Mouse (Mus musculus): ENCODE data around the gene Dnaja1. TPM values are rescaled to one million over a fixed set of nuclear protein-coding genes. Genes with fewer than 3 reads are reported as not detected.
A peak's percentile ranks its signal among the peaks of the same experiment; 100 is the strongest.

Gene Dnaja1
- polyA plus RNA-seq, 1 experiment from 2014 or later, result 686 TPM

- Histone ChIP-seq H3K27ac (ENCODE audit: low read length) (no peak overlapping the region), H3K27me3 (replicated peaks; ENCODE audit: control insufficient read depth, insufficient read depth, low read length) (no peaks in the 10 kb centered on the region), H3K4me2 (ENCODE audit: low read length) (peak overlapping the region; percentile 85), H3K4me1 (replicated peaks; ENCODE audit: control insufficient read depth, insufficient read depth, low read length) (peaks cover 33% of the 10 kb centered on the region), H3K9me3 (ENCODE audit: control insufficient read depth, low read length) (no peaks in the 10 kb centered on the region), H3K36me3 (ENCODE audit: control insufficient read depth, insufficient read depth) (peaks cover 30% of the 10 kb centered on the region), H3K4me3 (replicated peaks; ENCODE audit: low read length) (peak overlapping the region; percentile 7; the same call in 1 of the 2 replicates), H3K9ac (replicated peaks; ENCODE audit: low read depth, low read length) (no peak overlapping the region)
- WGBS, result 85% methylated on average over 7 of the region's 7 CpGs
- no peak for ATAC-seq
Measured at GRCm38 (mm10) chr4:40725141-40725540, 3.2 kb downstream of the Dnaja1 start.

DNA sequence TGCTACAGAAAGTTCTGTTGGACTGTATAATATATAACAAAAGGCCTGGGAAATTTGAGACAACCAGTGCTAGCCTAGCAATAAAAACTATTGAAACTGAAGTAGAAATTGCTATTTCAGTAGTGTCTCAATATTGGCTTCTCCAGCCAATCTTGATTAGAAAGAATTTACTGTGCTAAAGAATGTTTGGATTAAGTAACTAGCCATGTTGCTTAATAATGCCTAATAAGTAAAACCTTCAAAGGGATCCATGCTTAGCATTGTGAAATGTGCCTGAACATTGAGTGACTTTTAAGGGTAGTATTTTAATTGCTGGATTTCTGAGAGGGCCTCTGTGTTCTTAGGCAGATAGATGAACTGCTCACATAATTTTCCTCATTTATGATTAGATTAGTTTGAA lies 3.6 kb downstream of the Dnaja1 start:
- no peaks in the 10 kb centered on the region for H3K9me3 ChIP-seq (ENCODE audit: control insufficient read depth, low read length)
- no peak overlapping the region for H3K4me2 ChIP-seq (ENCODE audit: low read length)
- no peak overlapping the region for H3K4me3 ChIP-seq (replicated peaks; ENCODE audit: low read length)
- no peaks in the 10 kb centered on the region for H3K27me3 ChIP-seq (replicated peaks; ENCODE audit: control insufficient read depth, insufficient read depth, low read length)
- no peak for ATAC-seq
- H3K27ac ChIP-seq (ENCODE audit: low read length), result no peak overlapping the region
- H3K4me1 ChIP-seq (replicated peaks; ENCODE audit: control insufficient read depth, insufficient read depth, low read length), result peaks cover 33% of the 10 kb centered on the region
- H3K9ac ChIP-seq (replicated peaks; ENCODE audit: low read depth, low read length), result no peak overlapping the region
- H3K36me3 ChIP-seq (ENCODE audit: control insufficient read depth, insufficient read depth), result peaks cover 32% of the 10 kb centered on the region

DNA sequence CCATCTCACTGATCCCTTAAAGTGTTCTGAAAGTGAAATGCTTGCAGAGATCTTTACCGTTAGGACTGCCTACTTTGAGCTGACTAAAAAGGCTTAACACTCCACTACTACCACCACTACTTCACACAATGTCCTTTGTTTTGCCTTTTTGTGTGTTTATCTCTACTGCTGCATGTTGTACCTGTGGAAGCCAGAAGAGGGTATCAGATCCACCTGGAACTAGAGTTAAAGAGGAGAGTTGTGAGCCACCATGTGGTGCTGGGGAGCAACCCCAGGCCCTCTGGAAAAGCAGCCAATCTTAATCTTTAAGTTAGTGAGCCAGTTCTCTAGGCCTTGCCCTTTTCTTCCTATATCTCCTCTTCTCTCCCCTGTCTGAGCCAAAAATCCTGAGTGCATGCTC lies 5.3 kb downstream of the Dnaja1 start:
- Histone ChIP-seq H3K4me1 (replicated peaks; ENCODE audit: control insufficient read depth, insufficient read depth, low read length) (peaks cover 24% of the 10 kb centered on the region), H3K4me3 (replicated peaks; ENCODE audit: low read length) (no peak overlapping the region), H3K9me3 (ENCODE audit: control insufficient read depth, low read length) (no peaks in the 10 kb centered on the region), H3K9ac (replicated peaks; ENCODE audit: low read depth, low read length) (no peak overlapping the region), H3K27me3 (replicated peaks; ENCODE audit: control insufficient read depth, insufficient read depth, low read length) (no peaks in the 10 kb centered on the region), H3K27ac (ENCODE audit: low read length) (no peak overlapping the region), H3K36me3 (ENCODE audit: control insufficient read depth, insufficient read depth) (peaks cover 41% of the 10 kb centered on the region), H3K4me2 (ENCODE audit: low read length) (no peak overlapping the region)
- ATAC-seq, result no peak
- WGBS, result 77% methylated on average over 1 of the region's 1 CpGs

- Histone ChIP-seq H3K27me3 (replicated peaks; ENCODE audit: control insufficient read depth, insufficient read depth, low read length) (no peaks in the 10 kb centered on the region), H3K9me3 (ENCODE audit: control insufficient read depth, low read length) (no peaks in the 10 kb centered on the region), H3K4me1 (replicated peaks; ENCODE audit: control insufficient read depth, insufficient read depth, low read length) (peaks cover 2% of the 10 kb centered on the region), H3K27ac (ENCODE audit: low read length) (no peak overlapping the region), H3K4me2 (ENCODE audit: low read length) (no peak overlapping the region), H3K36me3 (ENCODE audit: control insufficient read depth, insufficient read depth) (peaks cover 55% of the 10 kb centered on the region), H3K4me3 (replicated peaks; ENCODE audit: low read length) (no peak overlapping the region), H3K9ac (replicated peaks; ENCODE audit: low read depth, low read length) (no peak overlapping the region)
- no peak for ATAC-seq
Measured at GRCm38 (mm10) chr4:40731262-40731661, 9.3 kb downstream of the Dnaja1 start.

DNA sequence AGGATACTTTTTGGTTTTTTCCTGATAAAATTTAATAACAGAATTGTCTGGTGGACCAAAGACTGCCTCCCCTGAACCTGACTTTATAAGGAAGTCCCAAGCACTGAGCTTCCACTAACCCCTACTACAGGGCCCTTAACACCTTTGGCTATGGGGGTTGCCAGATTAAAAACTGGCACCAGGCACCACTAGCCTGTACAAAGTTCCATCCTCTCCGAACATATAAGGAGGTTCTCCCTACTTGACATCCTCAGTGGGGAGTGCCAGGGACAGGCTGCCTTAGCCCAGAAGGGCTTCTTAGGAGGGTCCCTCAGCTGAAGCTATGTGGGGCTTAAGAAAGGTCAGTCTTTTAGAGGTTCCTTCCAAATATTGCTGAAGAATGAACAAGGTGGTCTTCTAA lies 13.4 kb downstream of the Dnaja1 start:
- H3K9me3 ChIP-seq (ENCODE audit: control insufficient read depth, low read length), result no peaks in the 10 kb centered on the region
- WGBS, result 77% methylated on average over 1 of the region's 1 CpGs
- no peaks in the 10 kb centered on the region for H3K27me3 ChIP-seq (replicated peaks; ENCODE audit: control insufficient read depth, insufficient read depth, low read length)
- no peak overlapping the region for H3K9ac ChIP-seq (replicated peaks; ENCODE audit: low read depth, low read length)
- no peak overlapping the region for H3K27ac ChIP-seq (ENCODE audit: low read length)
- H3K4me1 ChIP-seq (replicated peaks; ENCODE audit: control insufficient read depth, insufficient read depth, low read length), result no peaks in the 10 kb centered on the region
- no peak; the same call in 1 of the 2 replicates for ATAC-seq
- no peak overlapping the region for H3K4me2 ChIP-seq (ENCODE audit: low read length)
- H3K4me3 ChIP-seq (replicated peaks; ENCODE audit: low read length), result no peak overlapping the region
- H3K36me3 ChIP-seq (ENCODE audit: control insufficient read depth, insufficient read depth), result peaks cover 50% of the 10 kb centered on the region

DNA sequence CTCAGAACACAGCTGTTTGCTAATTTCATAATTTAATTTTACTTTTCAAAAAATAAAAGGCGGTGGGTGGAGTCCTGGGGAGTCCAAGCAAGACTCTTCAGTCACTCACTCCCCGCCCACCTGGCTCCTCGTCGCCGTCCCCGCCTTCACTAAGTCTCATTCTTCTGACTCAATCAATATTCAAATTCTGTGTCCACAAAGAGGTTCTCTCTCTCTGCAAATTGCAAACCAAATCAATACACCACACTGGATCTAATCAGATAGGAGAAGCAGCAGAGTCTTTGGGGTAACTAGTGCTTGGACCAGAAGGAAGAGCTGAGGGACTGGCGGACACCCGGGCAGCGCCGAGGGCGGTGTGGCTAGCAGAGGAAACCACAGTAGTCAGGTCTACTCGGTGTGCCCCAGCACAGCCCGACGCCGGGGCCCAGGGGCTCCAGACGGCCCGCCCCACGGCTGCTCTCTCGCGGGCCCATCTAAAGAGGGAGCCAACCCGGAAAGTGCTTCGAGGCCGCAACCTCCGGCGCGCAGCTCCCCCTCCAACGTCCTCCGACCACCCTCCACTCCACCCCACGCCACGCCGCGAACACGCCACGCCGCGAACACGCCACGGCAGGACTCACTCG lies 35.3 kb downstream of the Dnaja1 start:
- peak overlapping the region; percentile 74 for H3K4me3 ChIP-seq (replicated peaks; ENCODE audit: low read length)
- ATAC-seq, result peak; percentile 81
- peak overlapping the region; percentile 37; the same call in 1 of the 2 replicates for H3K27ac ChIP-seq (ENCODE audit: low read length)
- H3K4me1 ChIP-seq (replicated peaks; ENCODE audit: control insufficient read depth, insufficient read depth, low read length), result peaks cover 6% of the 10 kb centered on the region
- H3K9me3 ChIP-seq (ENCODE audit: control insufficient read depth, low read length), result no peaks in the 10 kb centered on the region
- peak overlapping the region; percentile 84 for H3K4me2 ChIP-seq (ENCODE audit: low read length)
- peaks cover 16% of the 10 kb centered on the region for H3K36me3 ChIP-seq (ENCODE audit: control insufficient read depth, insufficient read depth)
- H3K9ac ChIP-seq (replicated peaks; ENCODE audit: low read depth, low read length), result peak overlapping the region; percentile 84
- no peaks in the 10 kb centered on the region; the same call in 1 of the 2 replicates for H3K27me3 ChIP-seq (replicated peaks; ENCODE audit: control insufficient read depth, insufficient read depth, low read length)
- WGBS, result 0% methylated on average over 37 of the region's 39 CpGs

DNA sequence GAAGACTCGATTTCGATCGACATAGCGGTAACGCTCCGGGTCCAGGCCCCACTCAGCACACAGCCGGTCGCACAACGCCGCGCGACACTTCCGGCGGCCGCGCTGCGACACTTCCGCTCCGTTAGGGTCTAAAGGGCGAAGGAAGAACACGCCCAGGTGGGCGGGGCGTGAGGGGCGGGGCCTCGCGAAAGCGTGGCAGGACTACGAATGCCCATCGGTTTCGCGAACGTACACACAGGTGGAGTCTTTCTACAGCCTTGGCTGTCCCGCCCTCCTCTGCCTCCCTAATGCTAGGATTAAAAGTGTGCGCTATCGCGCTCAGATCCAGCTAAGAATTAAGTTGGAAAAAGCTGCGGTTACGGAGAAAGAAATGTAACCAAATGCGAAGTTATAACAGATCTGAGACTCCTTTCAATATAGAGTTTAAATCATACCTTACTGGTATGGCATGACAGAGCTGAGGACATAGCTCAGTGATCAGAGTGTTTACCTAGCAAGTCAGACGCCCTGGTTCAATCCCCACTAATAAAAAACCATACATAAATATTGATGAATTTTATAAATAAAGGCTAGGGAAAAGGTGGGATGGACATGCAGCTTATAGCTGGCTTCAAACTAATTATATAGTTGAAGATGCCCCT lies 36.0 kb downstream of the Dnaja1 start, which contains the start of gene Smu1:
Gene Smu1 (minus strand): TSS at position 144 of the 641 bp plus-strand sequence.
- H3K9me3 ChIP-seq (ENCODE audit: control insufficient read depth, low read length), result no peaks in the 10 kb centered on the region
- H3K36me3 ChIP-seq (ENCODE audit: control insufficient read depth, insufficient read depth), result peaks cover 14% of the 10 kb centered on the region
- ATAC-seq, result peak; percentile 99

GRCm38 (mm10) chr4:40759876-40760275 lies 37.9 kb downstream of the Dnaja1 start:
- no peak overlapping the region for H3K4me2 ChIP-seq (ENCODE audit: low read length)
- ATAC-seq, result no peak
- no peaks in the 10 kb centered on the region for H3K9me3 ChIP-seq (ENCODE audit: control insufficient read depth, low read length)
- 60% methylated on average over 5 of the region's 5 CpGs for WGBS
- H3K27ac ChIP-seq (ENCODE audit: low read length), result no peak overlapping the region
- no peaks in the 10 kb centered on the region; the same call in 1 of the 2 replicates for H3K27me3 ChIP-seq (replicated peaks; ENCODE audit: control insufficient read depth, insufficient read depth, low read length)
- H3K4me3 ChIP-seq (replicated peaks; ENCODE audit: low read length), result no peak overlapping the region
- peaks cover 6% of the 10 kb centered on the region for H3K4me1 ChIP-seq (replicated peaks; ENCODE audit: control insufficient read depth, insufficient read depth, low read length)
- no peaks in the 10 kb centered on the region for H3K36me3 ChIP-seq (ENCODE audit: control insufficient read depth, insufficient read depth)
- H3K9ac ChIP-seq (replicated peaks; ENCODE audit: low read depth, low read length), result no peak overlapping the region

More for the DNA sequence above, 36.0 kb downstream of the Dnaja1 start, which contains the start of gene Smu1:
- WGBS, result under 1% methylated on average over 40 of the region's 40 CpGs
- Histone ChIP-seq H3K9ac (replicated peaks; ENCODE audit: low read depth, low read length) (peak within 1 kb of the TSS; percentile 84), H3K4me2 (ENCODE audit: low read length) (peak within 1 kb of the TSS; percentile 84), H3K4me3 (replicated peaks; ENCODE audit: low read length) (peak within 1 kb of the TSS; percentile 74), H3K27me3 (replicated peaks; ENCODE audit: control insufficient read depth, insufficient read depth, low read length) (no peaks in the 10 kb centered on the region; the same call in 1 of the 2 replicates), H3K4me1 (replicated peaks; ENCODE audit: control insufficient read depth, insufficient read depth, low read length) (peaks cover 6% of the 10 kb centered on the region), H3K27ac (ENCODE audit: low read length) (peak within 1 kb of the TSS; percentile 37)

- peaks cover 3% of the 10 kb centered on the region; the same call in 1 of the 2 replicates for H3K4me1 ChIP-seq (replicated peaks; ENCODE audit: control insufficient read depth, insufficient read depth, low read length)
- no peak overlapping the region for H3K4me3 ChIP-seq (replicated peaks; ENCODE audit: low read length)
- no peaks in the 10 kb centered on the region for H3K36me3 ChIP-seq (ENCODE audit: control insufficient read depth, insufficient read depth)
- WGBS, result 28% methylated on average over 12 of the region's 12 CpGs
- no peaks in the 10 kb centered on the region for H3K9me3 ChIP-seq (ENCODE audit: control insufficient read depth, low read length)
- no peak overlapping the region for H3K27ac ChIP-seq (ENCODE audit: low read length)
- no peaks in the 10 kb centered on the region for H3K27me3 ChIP-seq (replicated peaks; ENCODE audit: control insufficient read depth, insufficient read depth, low read length)
- peak overlapping the region; percentile 22; the same call in 1 of the 2 replicates for H3K4me2 ChIP-seq (ENCODE audit: low read length)
- no peak overlapping the region for H3K9ac ChIP-seq (replicated peaks; ENCODE audit: low read depth, low read length)
- ATAC-seq, result 0 out of 2 replicates have a peak, but pooled peaks have one; percentile 16
Measured at GRCm38 (mm10) chr4:40774279-40775259, 52.6 kb downstream of the Dnaja1 start.

All from forebrain, embryonic 16.5 days (tissue).